Mouse (Mus musculus) limb, embryonic 14.5 days (tissue): ENCODE data around the gene Myh10. TPM values are rescaled to one million over a fixed set of nuclear protein-coding genes. Genes with fewer than 3 reads are reported as not detected.
"Not testable (repeated sequence)": the region's sequence is repeated elsewhere in the genome, so short reads cannot be mapped to it uniquely, and the experiment has no call there.

Experiments used
- ATAC-seq: fragments of 200-750 bp; cut with Nextera tagmentation; 2 replicates; pipeline ENCODE4 v1.8.0; 2017; ENCODE audit warnings: low read depth, moderate number of reproducible peaks, moderate TSS enrichment; ENCODE audit not compliant: low FRiP score
- DNase-seq: peaks from one replicate; pipeline ENCODE4 v3.0.0-alpha.2; 2015; ENCODE audit warnings: low spot score
- H3K27ac ChIP-seq: fragments of 300-500 bp; sonication (generic); replicated peaks from 2 replicates; pipeline ENCODE4 v1.5.1; 2014; ENCODE audit warnings: low read depth, mild to moderate bottlenecking, low read length, moderate library complexity, mixed read lengths
- H3K27me3 ChIP-seq: fragments of 300-500 bp; sonication (generic); 2 replicates; pipeline ENCODE4 v1.6.1; 2014; ENCODE audit warnings: low read length, mixed read lengths; ENCODE audit not compliant: control insufficient read depth, insufficient read depth
- H3K36me3 ChIP-seq: fragments of 300-500 bp; sonication (generic); 2 replicates; pipeline ENCODE4 v1.6.1; 2014; ENCODE audit warnings: mild to moderate bottlenecking, low read length, moderate library complexity, mixed read lengths; ENCODE audit not compliant: control insufficient read depth, insufficient read depth
- H3K4me1 ChIP-seq: fragments of 300-500 bp; sonication (generic); 2 replicates; pipeline ENCODE4 v1.6.1; 2014; ENCODE audit warnings: antibody characterized with exemption, low read length, mixed read lengths; ENCODE audit not compliant: control insufficient read depth, insufficient read depth
- H3K4me2 ChIP-seq: fragments of 300-500 bp; sonication (generic); replicated peaks from 2 replicates; pipeline ENCODE4 v1.6.1; 2014; ENCODE audit warnings: low read depth, mild to moderate bottlenecking, low read length, moderate library complexity; ENCODE audit not compliant: severe bottlenecking
- H3K4me3 ChIP-seq: fragments of 300-500 bp; sonication (generic); replicated peaks from 2 replicates; pipeline ENCODE4 v1.5.1; 2014; ENCODE audit warnings: low read length
- H3K9ac ChIP-seq: fragments of 300-500 bp; sonication (generic); 2 replicates; pipeline ENCODE4 v1.6.1; 2014; ENCODE audit warnings: mild to moderate bottlenecking, low read depth, low read length, moderate library complexity; ENCODE audit not compliant: severe bottlenecking
- H3K9me3 ChIP-seq: fragments of 300-500 bp; sonication (generic); 2 replicates; pipeline ENCODE4 v1.6.1; 2016; ENCODE audit warnings: low read length; ENCODE audit not compliant: control insufficient read depth
- POLR2A ChIP-seq: fragments of 200-500 bp; IDR thresholded peaks from 2 replicates; pipeline ENCODE4 v1.8.0; 2012; ENCODE audit warnings: inconsistent platforms, mild to moderate bottlenecking, moderate library complexity, borderline replicate concordance; ENCODE audit not compliant: insufficient read depth, insufficient read length; ENCODE audit errors: extremely low read depth
- WGBS: fragments of 180-500 bp; shearing (Covaris S2); extraction: QIAGEN DNeasy Blood & Tissue Kit; methylation state at CpG from one replicate; pipeline ENCODE4 v1.1.7; 2014; 5-methylcytosine and 5-hydroxymethylcytosine counted together
- polyA plus RNA-seq, 2 experiments: library from polyadenylated mRNA; depleted of rRNA in 1 of 2; stranded (reverse) in 1 of 2; unstranded in 1 of 2; fragments of >200 nt; fragmentation: Nextera tagmentation in 1 of 2; extraction: Ambion mirVana in 1 of 2; gene quantifications; 2 replicates each; pipeline versions ENCODE4 v1.2.1 to v1.2.3; 2012 to 2014

The Myh10 gene
- polyA plus RNA-seq, 2 experiments: 129 to 167 TPM

- ATAC-seq: no peak
Measured at GRCm38 (mm10) chr11:68818416-68818815, 127.1 kb downstream of the Myh10 start.

DNA sequence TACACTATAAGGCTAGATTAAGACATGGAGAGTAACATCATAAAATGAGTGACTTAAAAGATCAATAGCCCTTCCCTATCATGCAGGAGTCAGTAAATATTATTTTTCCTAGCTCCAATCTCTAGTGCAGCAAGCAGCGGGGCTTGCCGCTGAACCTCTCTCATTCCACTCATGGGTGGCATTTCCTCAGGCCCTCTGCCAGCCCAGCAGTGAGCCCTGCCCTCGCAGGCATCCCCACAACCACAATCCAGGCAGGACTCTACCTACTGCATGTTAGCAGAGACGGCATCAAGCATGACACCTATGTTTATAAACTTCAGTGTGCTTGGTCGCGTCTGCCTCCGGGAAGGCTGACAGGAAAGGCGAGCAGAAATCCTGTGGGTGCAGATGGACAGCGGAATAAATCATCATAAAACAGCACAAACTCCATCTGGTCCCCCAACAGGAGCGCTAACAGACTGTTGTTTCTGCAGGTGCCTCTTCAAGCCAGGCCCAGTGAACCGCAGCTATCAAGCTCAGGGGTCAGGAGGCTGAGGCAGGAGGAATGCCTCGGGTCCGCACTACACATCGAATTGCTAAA is 128.0 kb downstream of the Myh10 start:
- ATAC-seq: no peak
- Histone ChIP-seq H3K36me3 (peaks cover 87% of the 10 kb centered on the region), H3K4me3 (no peak overlapping the region), H3K9ac (no peak overlapping the region), H3K27ac (no peak overlapping the region), H3K4me1 (no peaks in the 10 kb centered on the region), H3K9me3 (no peaks in the 10 kb centered on the region), H3K27me3 (no peaks in the 10 kb centered on the region), H3K4me2 (no peak overlapping the region)
- no peak for TF ChIP-seq POLR2A
- WGBS: 88% methylated on average over 14 of the region's 14 CpGs
- DNase-seq: no peak

More at GRCm38 (mm10) chr11:68818416-68818815, 127.1 kb downstream of the Myh10 start:
- Histone ChIP-seq H3K9ac (no peak overlapping the region), H3K9me3 (no peaks in the 10 kb centered on the region), H3K4me3 (no peak overlapping the region), H3K4me1 (no peaks in the 10 kb centered on the region), H3K27ac (no peak overlapping the region), H3K4me2 (no peak overlapping the region), H3K27me3 (no peaks in the 10 kb centered on the region), H3K36me3 (peaks cover 87% of the 10 kb centered on the region)
- WGBS: 88% methylated on average over 8 of the region's 8 CpGs
- TF ChIP-seq POLR2A: no peak
- DNase-seq: no peak

- Histone ChIP-seq H3K4me1 (no peaks in the 10 kb centered on the region), H3K9me3 (no peaks in the 10 kb centered on the region), H3K36me3 (peaks cover 85% of the 10 kb centered on the region), H3K4me2 (no peak overlapping the region), H3K27ac (no peak overlapping the region), H3K27me3 (no peaks in the 10 kb centered on the region), H3K4me3 (no peak overlapping the region), H3K9ac (no peak overlapping the region)
- 82% methylated on average over 15 of the region's 15 CpGs for WGBS
- DNase-seq (no peak), ATAC-seq (no peak)
- TF ChIP-seq POLR2A: no peak
Measured at GRCm38 (mm10) chr11:68822326-68822725, 131.0 kb downstream of the Myh10 start.

- Histone ChIP-seq H3K27ac (no peak overlapping the region), H3K27me3 (no peaks in the 10 kb centered on the region), H3K9ac (no peak overlapping the region), H3K36me3 (peaks cover 84% of the 10 kb centered on the region), H3K4me1 (no peaks in the 10 kb centered on the region), H3K4me2 (no peak overlapping the region), H3K4me3 (no peak overlapping the region), H3K9me3 (no peaks in the 10 kb centered on the region)
- no peak for TF ChIP-seq POLR2A
- 77% methylated on average over 3 of the region's 3 CpGs for WGBS
- ATAC-seq (no peak), DNase-seq (no peak)
Measured at GRCm38 (mm10) chr11:68826735-68827134, 135.4 kb downstream of the Myh10 start.

DNA sequence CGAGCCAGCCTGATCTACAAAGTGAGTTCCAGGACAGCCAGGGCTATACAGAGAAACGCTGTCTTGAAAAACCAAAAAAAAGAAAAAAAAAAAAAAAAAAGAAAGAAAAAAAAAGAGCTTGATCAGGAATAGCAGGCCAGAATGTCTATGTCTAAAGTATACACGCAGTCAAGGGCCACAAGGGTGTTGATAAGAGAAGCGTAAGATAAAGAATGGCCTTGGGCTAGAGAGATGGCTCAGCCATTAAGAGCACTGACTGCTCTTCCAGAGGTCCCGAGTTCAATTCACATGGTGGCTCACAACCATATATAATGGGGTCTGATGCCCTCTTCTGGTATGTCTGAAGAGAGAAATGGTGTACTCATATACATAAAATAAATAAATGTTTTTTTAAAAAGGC is 140.2 kb downstream of the Myh10 start:
- not testable (repeated sequence) for H3K4me1 ChIP-seq, H3K27ac ChIP-seq, H3K9me3 ChIP-seq, H3K9ac ChIP-seq, DNase-seq, H3K27me3 ChIP-seq, H3K4me3 ChIP-seq, H3K4me2 ChIP-seq, ATAC-seq
- peaks cover 91% of the 10 kb centered on the region for H3K36me3 ChIP-seq
- WGBS: 91% methylated on average over 5 of the region's 5 CpGs

- ATAC-seq: no peak
- Histone ChIP-seq H3K9me3 (no peaks in the 10 kb centered on the region), H3K36me3 (peaks cover 88% of the 10 kb centered on the region), H3K4me3 (no peak overlapping the region), H3K9ac (no peak overlapping the region), H3K4me2 (no peak overlapping the region), H3K27ac (no peak overlapping the region), H3K4me1 (no peaks in the 10 kb centered on the region), H3K27me3 (no peaks in the 10 kb centered on the region)
- WGBS: 37% methylated on average over 4 of the region's 4 CpGs
- no peak for DNase-seq
- no peak for TF ChIP-seq POLR2A
Measured at GRCm38 (mm10) chr11:68832793-68833192, 141.4 kb downstream of the Myh10 start.
